Mouse (Mus musculus): ENCODE measurements around the gene Ppp1r16b. TPM values are rescaled to one million over a fixed set of nuclear protein-coding genes. Genes with fewer than 3 reads are reported as not detected.

Gene Ppp1r16b
- polyA plus RNA-seq, 1 experiment, result 6.4 TPM

GRCm38 (mm10) chr2:158711929-158712751, 46.9 kb downstream of the Ppp1r16b start:
- TF ChIP-seq CTCF (IDR thresholded peaks at IDR 0.05; ENCODE audit: borderline replicate concordance, extremely low read depth, insufficient read depth, insufficient read length) (no peak), POLR2A (IDR thresholded peaks at IDR 0.05; ENCODE audit: borderline replicate concordance, extremely low read depth, insufficient read depth, insufficient read length, poor library complexity, severe bottlenecking) (no peak)
- peak; percentile 78 for DNase-seq (ENCODE audit: low read depth)

GRCm38 (mm10) chr2:158714826-158715225, 49.6 kb downstream of the Ppp1r16b start:
- TF ChIP-seq POLR2A (IDR thresholded peaks at IDR 0.05; ENCODE audit: borderline replicate concordance, extremely low read depth, insufficient read depth, insufficient read length, poor library complexity, severe bottlenecking) (no peak), CTCF (IDR thresholded peaks at IDR 0.05; ENCODE audit: borderline replicate concordance, extremely low read depth, insufficient read depth, insufficient read length) (no peak)
- no peak for DNase-seq (ENCODE audit: low read depth)

GRCm38 (mm10) chr2:158716066-158716465, 50.9 kb downstream of the Ppp1r16b start:
- TF ChIP-seq CTCF (IDR thresholded peaks at IDR 0.05; ENCODE audit: borderline replicate concordance, extremely low read depth, insufficient read depth, insufficient read length), result no peak
- TF ChIP-seq POLR2A (IDR thresholded peaks at IDR 0.05; ENCODE audit: borderline replicate concordance, extremely low read depth, insufficient read depth, insufficient read length, poor library complexity, severe bottlenecking), result no peak
- peak; percentile 14 for DNase-seq (ENCODE audit: low read depth)

GRCm38 (mm10) chr2:158717551-158718418, 52.6 kb downstream of the Ppp1r16b start:
- DNase-seq (ENCODE audit: low read depth), result no peak
- TF ChIP-seq POLR2A (IDR thresholded peaks at IDR 0.05; ENCODE audit: borderline replicate concordance, extremely low read depth, insufficient read depth, insufficient read length, poor library complexity, severe bottlenecking), result no peak
- TF ChIP-seq CTCF (IDR thresholded peaks at IDR 0.05; ENCODE audit: borderline replicate concordance, extremely low read depth, insufficient read depth, insufficient read length), result no peak

- DNase-seq (ENCODE audit: low read depth), result no peak
- no peak for TF ChIP-seq POLR2A (IDR thresholded peaks at IDR 0.05; ENCODE audit: borderline replicate concordance, extremely low read depth, insufficient read depth, insufficient read length, poor library complexity, severe bottlenecking)
- TF ChIP-seq CTCF (IDR thresholded peaks at IDR 0.05; ENCODE audit: borderline replicate concordance, extremely low read depth, insufficient read depth, insufficient read length), result no peak
Measured at GRCm38 (mm10) chr2:158718816-158719549, 53.8 kb downstream of the Ppp1r16b start.

GRCm38 (mm10) chr2:158720715-158721370, 55.6 kb downstream of the Ppp1r16b start:
- TF ChIP-seq POLR2A (IDR thresholded peaks at IDR 0.05; ENCODE audit: borderline replicate concordance, extremely low read depth, insufficient read depth, insufficient read length, poor library complexity, severe bottlenecking) (no peak), CTCF (IDR thresholded peaks at IDR 0.05; ENCODE audit: borderline replicate concordance, extremely low read depth, insufficient read depth, insufficient read length) (no peak)
- DNase-seq (ENCODE audit: low read depth), result no peak

- DNase-seq (ENCODE audit: low read depth), result no peak
- no peak for TF ChIP-seq POLR2A (IDR thresholded peaks at IDR 0.05; ENCODE audit: borderline replicate concordance, extremely low read depth, insufficient read depth, insufficient read length, poor library complexity, severe bottlenecking)
- TF ChIP-seq CTCF (IDR thresholded peaks at IDR 0.05; ENCODE audit: borderline replicate concordance, extremely low read depth, insufficient read depth, insufficient read length), result no peak
Measured at GRCm38 (mm10) chr2:158721481-158721880, 56.3 kb downstream of the Ppp1r16b start.

- no peak for DNase-seq (ENCODE audit: low read depth)
- no peak for TF ChIP-seq POLR2A (IDR thresholded peaks at IDR 0.05; ENCODE audit: borderline replicate concordance, extremely low read depth, insufficient read depth, insufficient read length, poor library complexity, severe bottlenecking)
- no peak for TF ChIP-seq CTCF (IDR thresholded peaks at IDR 0.05; ENCODE audit: borderline replicate concordance, extremely low read depth, insufficient read depth, insufficient read length)
Measured at GRCm38 (mm10) chr2:158722135-158722534, 56.9 kb downstream of the Ppp1r16b start.

- TF ChIP-seq POLR2A (IDR thresholded peaks at IDR 0.05; ENCODE audit: borderline replicate concordance, extremely low read depth, insufficient read depth, insufficient read length, poor library complexity, severe bottlenecking) (no peak), CTCF (IDR thresholded peaks at IDR 0.05; ENCODE audit: borderline replicate concordance, extremely low read depth, insufficient read depth, insufficient read length) (no peak)
- DNase-seq (ENCODE audit: low read depth), result no peak
Measured at GRCm38 (mm10) chr2:158722991-158723551, 57.9 kb downstream of the Ppp1r16b start.

- no peak for TF ChIP-seq CTCF (IDR thresholded peaks at IDR 0.05; ENCODE audit: borderline replicate concordance, extremely low read depth, insufficient read depth, insufficient read length)
- TF ChIP-seq POLR2A (IDR thresholded peaks at IDR 0.05; ENCODE audit: borderline replicate concordance, extremely low read depth, insufficient read depth, insufficient read length, poor library complexity, severe bottlenecking), result no peak
- DNase-seq (ENCODE audit: low read depth), result no peak
Measured at GRCm38 (mm10) chr2:158723806-158724205, 58.6 kb downstream of the Ppp1r16b start.

All from brain, embryonic 14.5 days (tissue).